11 mouse cellular contexts compared by ENCODE assay signal in the genomic region with DNA sequence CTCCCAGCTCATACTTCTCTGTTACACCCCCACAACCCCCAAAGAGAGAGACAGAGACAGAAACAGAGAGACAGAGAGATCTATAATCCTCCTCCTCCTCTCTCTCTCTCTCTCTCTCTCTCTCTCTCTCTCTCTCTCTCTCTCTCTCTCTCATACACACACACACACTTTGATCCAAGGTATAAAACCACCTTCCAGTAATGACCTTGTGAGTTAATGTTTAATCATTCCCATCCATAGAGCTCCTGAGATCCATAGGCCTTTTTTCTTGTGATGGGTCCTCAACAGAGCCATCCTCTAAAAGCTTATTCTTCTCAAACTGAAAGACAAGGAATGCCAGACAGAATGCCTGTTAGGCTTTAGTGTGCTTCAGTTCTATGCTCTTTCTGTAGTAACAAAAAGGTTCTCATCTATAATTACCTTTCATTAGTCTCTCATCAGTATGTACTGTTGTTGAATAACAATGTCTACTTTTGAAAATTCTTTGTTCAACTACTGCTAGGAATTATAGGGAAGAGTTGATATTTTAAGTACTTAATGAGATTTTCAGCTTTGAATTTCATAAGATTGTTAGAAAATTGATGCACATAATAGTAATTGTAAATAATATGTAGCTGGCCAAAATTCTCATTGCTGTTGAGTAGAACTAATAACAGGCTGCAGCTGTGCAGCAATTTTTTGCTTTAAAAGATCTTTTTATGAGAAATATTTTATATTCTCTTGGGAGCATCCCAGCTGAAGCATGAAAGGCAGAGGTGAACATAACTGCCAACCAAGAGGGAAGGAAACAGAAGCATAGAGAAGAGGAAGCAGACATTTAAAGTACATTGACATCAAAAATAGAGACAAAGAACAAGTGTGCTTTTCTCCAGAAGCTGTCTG.
"Had no signal": no experiment of that assay in that cellular context is flagged by ENCODE, and none has a peak within 500 bp of the region (broad histone marks: within the 10 kb centered on the region; RNA-seq: fewer than 3 reads in every experiment).

No protein-coding gene starts in this region.

- H3K9me3 ChIP-seq: kidney, embryonic 15.5 days; liver, embryonic 13.5 days had no signal

- H3K27ac ChIP-seq: kidney, embryonic 15.5 days; liver, embryonic 13.5 days had no signal

- H3K36me3 ChIP-seq: kidney, embryonic 15.5 days; liver, embryonic 13.5 days had no signal

- H3K9ac ChIP-seq: kidney, embryonic 15.5 days; liver, embryonic 13.5 days had no signal

- H3K27me3 ChIP-seq: kidney, embryonic 15.5 days; liver, embryonic 13.5 days had no signal

- DNase-seq: kidney, postnatal 10 days; kidney, postnatal 36 days; liver, embryonic 13.5 days; lung, adult 2 months; lung, postnatal 14 days; lung, postnatal 4 days; midbrain, embryonic 14.5 days; thymus, adult 18-20 months; thymus, postnatal 36 days had no signal

- H3K4me1 ChIP-seq: kidney, embryonic 15.5 days; liver, embryonic 13.5 days had no signal

- H3K4me3 ChIP-seq: kidney, embryonic 15.5 days; liver, embryonic 13.5 days had no signal

- H3K4me2 ChIP-seq: kidney, embryonic 15.5 days; liver, embryonic 13.5 days; midbrain, embryonic 11.5 days had no signal
